Mouse (Mus musculus): ENCODE measurements around the gene Dnaja3. TPM values are rescaled to one million over a fixed set of nuclear protein-coding genes. Genes with fewer than 3 reads are reported as not detected.

Dnaja3 gene
- polyA plus RNA-seq, 1 experiment from 2014 or later: 38.6 TPM

- no peaks in the 10 kb centered on the region for H3K9me3 ChIP-seq (ENCODE audit: control insufficient read depth)
- 88% methylated on average over 3 of the region's 3 CpGs for WGBS
- no peak for TF ChIP-seq CTCF (IDR thresholded peaks at IDR 0.05; ENCODE audit: low read depth)
- ATAC-seq: no peak
- H3K4me2 ChIP-seq (replicated peaks; ENCODE audit: low read depth): no peak overlapping the region
- no peak overlapping the region for H3K9ac ChIP-seq (ENCODE audit: low read depth, low read length)
- no peaks in the 10 kb centered on the region for H3K27me3 ChIP-seq (replicated peaks; ENCODE audit: control insufficient read depth, insufficient read depth, low read length)
- H3K4me1 ChIP-seq (replicated peaks; ENCODE audit: control insufficient read depth, insufficient read depth, low read length): peaks cover 20% of the 10 kb centered on the region
- H3K4me3 ChIP-seq (ENCODE audit: low read depth, low read length): no peak overlapping the region
- H3K36me3 ChIP-seq (ENCODE audit: control insufficient read depth, insufficient read depth): no peaks in the 10 kb centered on the region
- no peak overlapping the region for H3K27ac ChIP-seq (ENCODE audit: low read depth, low read length)
These were observed 40.2 kb upstream of the Dnaja3 start for GRCm38 (mm10) chr16:4599616-4600015.

GRCm38 (mm10) chr16:4600701-4601310 is 39.0 kb upstream of the Dnaja3 start:
- no peak for ATAC-seq
- H3K27ac ChIP-seq (ENCODE audit: low read depth, low read length): no peak overlapping the region
- WGBS: 70% methylated on average over 9 of the region's 9 CpGs
- H3K4me1 ChIP-seq (replicated peaks; ENCODE audit: control insufficient read depth, insufficient read depth, low read length): peaks cover 24% of the 10 kb centered on the region
- no peak overlapping the region for H3K9ac ChIP-seq (ENCODE audit: low read depth, low read length)
- no peaks in the 10 kb centered on the region for H3K36me3 ChIP-seq (ENCODE audit: control insufficient read depth, insufficient read depth)
- no peak overlapping the region for H3K4me2 ChIP-seq (replicated peaks; ENCODE audit: low read depth)
- no peaks in the 10 kb centered on the region for H3K9me3 ChIP-seq (ENCODE audit: control insufficient read depth)
- H3K27me3 ChIP-seq (replicated peaks; ENCODE audit: control insufficient read depth, insufficient read depth, low read length): no peaks in the 10 kb centered on the region
- no peak overlapping the region for H3K4me3 ChIP-seq (ENCODE audit: low read depth, low read length)
- TF ChIP-seq CTCF (IDR thresholded peaks at IDR 0.05; ENCODE audit: low read depth): no peak

- ATAC-seq: peak; percentile 57
- Histone ChIP-seq H3K27ac (ENCODE audit: low read depth, low read length) (0 out of 2 replicates have a peak overlapping the region, but pooled peaks have one; percentile 21), H3K4me1 (replicated peaks; ENCODE audit: control insufficient read depth, insufficient read depth, low read length) (peaks cover 37% of the 10 kb centered on the region), H3K9me3 (ENCODE audit: control insufficient read depth) (no peaks in the 10 kb centered on the region), H3K36me3 (ENCODE audit: control insufficient read depth, insufficient read depth) (no peaks in the 10 kb centered on the region), H3K27me3 (replicated peaks; ENCODE audit: control insufficient read depth, insufficient read depth, low read length) (no peaks in the 10 kb centered on the region), H3K4me2 (replicated peaks; ENCODE audit: low read depth) (no peak overlapping the region), H3K4me3 (ENCODE audit: low read depth, low read length) (no peak overlapping the region), H3K9ac (ENCODE audit: low read depth, low read length) (no peak overlapping the region)
- TF ChIP-seq CTCF (IDR thresholded peaks at IDR 0.05; ENCODE audit: low read depth): no peak
- WGBS: 20% methylated on average over 3 of the region's 3 CpGs
These were observed 37.6 kb upstream of the Dnaja3 start for GRCm38 (mm10) chr16:4602189-4602588.

- peaks cover 38% of the 10 kb centered on the region for H3K4me1 ChIP-seq (replicated peaks; ENCODE audit: control insufficient read depth, insufficient read depth, low read length)
- TF ChIP-seq CTCF (IDR thresholded peaks at IDR 0.05; ENCODE audit: low read depth): no peak
- 32% methylated on average over 7 of the region's 7 CpGs for WGBS
- peak overlapping the region; percentile 21; the same call in 1 of the 2 replicates for H3K27ac ChIP-seq (ENCODE audit: low read depth, low read length)
- H3K4me2 ChIP-seq (replicated peaks; ENCODE audit: low read depth): no peak overlapping the region
- ATAC-seq: no peak
- no peaks in the 10 kb centered on the region for H3K36me3 ChIP-seq (ENCODE audit: control insufficient read depth, insufficient read depth)
- H3K9ac ChIP-seq (ENCODE audit: low read depth, low read length): no peak overlapping the region; the same call in 1 of the 2 replicates
- no peaks in the 10 kb centered on the region for H3K27me3 ChIP-seq (replicated peaks; ENCODE audit: control insufficient read depth, insufficient read depth, low read length)
- no peak overlapping the region for H3K4me3 ChIP-seq (ENCODE audit: low read depth, low read length)
- H3K9me3 ChIP-seq (ENCODE audit: control insufficient read depth): no peaks in the 10 kb centered on the region
These were observed 36.9 kb upstream of the Dnaja3 start for GRCm38 (mm10) chr16:4602766-4603452.

GRCm38 (mm10) chr16:4603453-4603837 is 36.3 kb upstream of the Dnaja3 start:
- H3K27me3 ChIP-seq (replicated peaks; ENCODE audit: control insufficient read depth, insufficient read depth, low read length): no peaks in the 10 kb centered on the region
- no peak for TF ChIP-seq CTCF (IDR thresholded peaks at IDR 0.05; ENCODE audit: low read depth)
- H3K27ac ChIP-seq (ENCODE audit: low read depth, low read length): no peak overlapping the region
- H3K9ac ChIP-seq (ENCODE audit: low read depth, low read length): no peak overlapping the region; the same call in 1 of the 2 replicates
- H3K4me2 ChIP-seq (replicated peaks; ENCODE audit: low read depth): no peak overlapping the region
- no peaks in the 10 kb centered on the region for H3K9me3 ChIP-seq (ENCODE audit: control insufficient read depth)
- H3K36me3 ChIP-seq (ENCODE audit: control insufficient read depth, insufficient read depth): no peaks in the 10 kb centered on the region
- H3K4me3 ChIP-seq (ENCODE audit: low read depth, low read length): no peak overlapping the region
- H3K4me1 ChIP-seq (replicated peaks; ENCODE audit: control insufficient read depth, insufficient read depth, low read length): peaks cover 38% of the 10 kb centered on the region
- no peak for ATAC-seq
- 53% methylated on average over 1 of the region's 1 CpGs for WGBS

GRCm38 (mm10) chr16:4604293-4604837 is 35.4 kb upstream of the Dnaja3 start:
- Histone ChIP-seq H3K27me3 (replicated peaks; ENCODE audit: control insufficient read depth, insufficient read depth, low read length) (no peaks in the 10 kb centered on the region), H3K36me3 (ENCODE audit: control insufficient read depth, insufficient read depth) (peaks cover 6% of the 10 kb centered on the region; the same call in 1 of the 2 replicates), H3K9ac (ENCODE audit: low read depth, low read length) (no peak overlapping the region; the same call in 1 of the 2 replicates), H3K27ac (ENCODE audit: low read depth, low read length) (no peak overlapping the region), H3K9me3 (ENCODE audit: control insufficient read depth) (no peaks in the 10 kb centered on the region), H3K4me1 (replicated peaks; ENCODE audit: control insufficient read depth, insufficient read depth, low read length) (peaks cover 38% of the 10 kb centered on the region), H3K4me2 (replicated peaks; ENCODE audit: low read depth) (0 out of 2 replicates have a peak overlapping the region, but pooled peaks have one; percentile 6), H3K4me3 (ENCODE audit: low read depth, low read length) (no peak overlapping the region)
- ATAC-seq: no peak
- no peak for TF ChIP-seq CTCF (IDR thresholded peaks at IDR 0.05; ENCODE audit: low read depth)
- WGBS: 60% methylated on average over 11 of the region's 11 CpGs
